Mouse (Mus musculus): ENCODE measurements at regions not wholly inside any gene's neighbourhood (a gene's known extent, or its start where the extent isn't known, plus 50 kb on each side); places are given as distances from the start of the nearest gene placed in this dataset.

DNA sequence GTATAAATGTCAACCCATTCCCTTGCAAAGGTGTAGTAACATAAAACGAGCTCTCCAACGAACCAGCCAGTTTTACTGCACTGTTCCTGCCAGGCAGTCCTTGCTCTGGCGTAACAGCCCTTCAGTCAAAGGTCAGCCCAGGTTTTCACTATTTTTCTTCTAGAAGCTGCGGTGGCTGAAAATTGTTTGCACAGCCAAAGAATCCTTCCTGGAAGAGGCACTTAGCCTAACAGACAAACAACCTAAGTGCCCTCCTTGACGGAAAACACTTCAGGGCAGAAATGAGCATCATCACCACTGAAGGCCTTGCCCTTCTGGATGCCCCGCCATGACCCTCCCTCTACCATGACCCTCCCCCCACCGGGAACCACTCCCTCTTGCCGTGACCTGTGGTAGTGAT lies 93.6 kb downstream of the Irs2 start:
- H3K79me2 ChIP-seq (ENCODE audit: inconsistent target) = no peaks in the 10 kb centered on the region
- no peak overlapping the region for H3K27ac ChIP-seq
- 95% methylated on average over 8 of the region's 8 CpGs for WGBS (ENCODE audit: missing documents)

GRCm38 (mm10) chr8:10912436-10912835 lies 95.8 kb downstream of the Irs2 start:
- Histone ChIP-seq H3K79me2 (ENCODE audit: inconsistent target) (no peaks in the 10 kb centered on the region), H3K4me3 (ENCODE audit: inconsistent target) (no peak overlapping the region), H3K27ac (no peak overlapping the region), H3K36me3 (ENCODE audit: inconsistent target) (no peaks in the 10 kb centered on the region)
- 75% methylated on average over 2 of the region's 2 CpGs for WGBS (ENCODE audit: missing documents)

More for the DNA sequence above, 93.6 kb downstream of the Irs2 start:
- no peak overlapping the region for H3K4me3 ChIP-seq (ENCODE audit: inconsistent target)
- H3K36me3 ChIP-seq (ENCODE audit: inconsistent target) = no peaks in the 10 kb centered on the region

DNA sequence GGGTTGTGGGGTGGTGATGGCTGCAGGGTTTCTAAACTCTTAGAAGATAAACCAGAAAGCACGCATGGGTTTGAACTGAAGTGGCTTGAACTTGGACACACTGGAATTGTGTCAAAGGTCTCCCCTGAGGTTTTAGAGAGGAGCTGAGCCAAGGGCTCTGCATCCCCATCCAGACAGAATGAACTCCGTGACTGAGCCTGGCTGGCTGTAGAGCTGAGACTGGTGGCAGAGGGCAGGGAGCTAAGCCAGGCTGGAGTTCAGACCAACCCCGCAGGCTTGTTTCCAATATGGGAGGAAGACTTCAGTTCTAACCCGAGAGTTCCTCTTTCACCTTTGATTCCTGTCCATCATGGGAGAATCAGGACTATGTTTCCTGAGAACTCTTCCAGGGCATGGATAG lies 96.9 kb downstream of the Irs2 start:
- H3K4me3 ChIP-seq (ENCODE audit: inconsistent target) = no peak overlapping the region
- no peaks in the 10 kb centered on the region for H3K36me3 ChIP-seq (ENCODE audit: inconsistent target)
- H3K79me2 ChIP-seq (ENCODE audit: inconsistent target) = no peaks in the 10 kb centered on the region
- no peak overlapping the region for H3K27ac ChIP-seq
- 67% methylated on average over 4 of the region's 4 CpGs for WGBS (ENCODE audit: missing documents)

GRCm38 (mm10) chr8:10910954-10911353 lies 97.3 kb downstream of the Irs2 start:
- H3K27ac ChIP-seq = no peak overlapping the region
- H3K36me3 ChIP-seq (ENCODE audit: inconsistent target) = no peaks in the 10 kb centered on the region
- 31% methylated on average over 6 of the region's 6 CpGs for WGBS (ENCODE audit: missing documents)
- H3K79me2 ChIP-seq (ENCODE audit: inconsistent target) = no peaks in the 10 kb centered on the region
- H3K4me3 ChIP-seq (ENCODE audit: inconsistent target) = no peak overlapping the region

DNA sequence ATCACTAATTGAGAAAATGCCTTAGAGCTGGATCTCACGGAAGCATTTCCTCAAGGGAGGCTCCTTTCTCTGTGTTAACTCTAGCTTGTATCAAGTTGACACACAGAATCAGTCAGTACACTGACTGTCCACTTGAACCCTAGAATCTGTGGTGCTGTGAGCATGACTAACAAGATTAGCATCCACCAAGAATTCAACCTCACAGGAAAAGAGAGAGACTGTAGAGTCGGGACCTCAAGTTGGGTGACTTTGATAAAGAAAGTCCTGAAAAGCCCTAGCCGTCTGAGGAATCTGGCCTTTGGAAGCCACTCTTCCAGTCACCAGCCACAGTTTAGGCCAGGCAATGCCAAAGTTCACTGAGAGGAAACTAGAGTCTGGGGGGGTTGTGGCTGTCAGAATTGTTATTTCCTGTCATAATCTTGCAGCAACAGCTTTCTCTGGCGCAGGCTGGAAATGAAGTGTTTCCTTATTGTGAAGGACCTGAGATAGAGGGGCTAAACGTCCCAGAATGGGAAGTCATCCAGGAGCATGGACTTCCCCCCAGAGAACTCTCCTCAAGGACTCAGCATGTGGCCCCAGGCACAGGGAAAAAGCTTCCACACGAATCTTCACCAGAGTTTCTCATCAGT lies 97.9 kb downstream of the Irs2 start:
- no peak overlapping the region for H3K4me3 ChIP-seq (ENCODE audit: inconsistent target)
- no peak overlapping the region for H3K27ac ChIP-seq
- no peaks in the 10 kb centered on the region for H3K79me2 ChIP-seq (ENCODE audit: inconsistent target)
- WGBS (ENCODE audit: missing documents) = 25% methylated on average over 6 of the region's 6 CpGs
- no peaks in the 10 kb centered on the region for H3K36me3 ChIP-seq (ENCODE audit: inconsistent target)

DNA sequence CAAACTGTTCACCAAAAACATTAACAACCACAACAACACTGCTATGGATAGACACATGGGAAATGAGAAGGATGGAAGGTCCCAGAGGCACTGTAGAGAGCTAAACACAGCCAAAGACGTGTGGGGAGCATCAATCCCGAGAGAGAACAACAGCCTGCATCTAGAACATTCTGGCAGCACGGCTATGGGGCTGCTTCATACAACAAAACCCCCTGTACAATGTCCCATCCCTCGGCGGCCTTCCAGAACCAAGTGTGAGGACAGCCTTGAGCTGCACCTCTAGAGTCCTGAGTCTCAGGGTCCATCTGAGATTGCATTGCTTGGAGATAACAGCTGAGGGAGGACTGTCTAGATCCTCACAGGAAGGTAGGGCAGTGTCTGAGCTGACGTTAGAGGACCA lies 99.1 kb downstream of the Irs2 start:
- Histone ChIP-seq H3K36me3 (ENCODE audit: inconsistent target) (no peaks in the 10 kb centered on the region), H3K79me2 (ENCODE audit: inconsistent target) (no peaks in the 10 kb centered on the region), H3K4me3 (ENCODE audit: inconsistent target) (no peak overlapping the region), H3K27ac (no peak overlapping the region)
- WGBS (ENCODE audit: missing documents) = 96% methylated on average over 6 of the region's 6 CpGs

DNA sequence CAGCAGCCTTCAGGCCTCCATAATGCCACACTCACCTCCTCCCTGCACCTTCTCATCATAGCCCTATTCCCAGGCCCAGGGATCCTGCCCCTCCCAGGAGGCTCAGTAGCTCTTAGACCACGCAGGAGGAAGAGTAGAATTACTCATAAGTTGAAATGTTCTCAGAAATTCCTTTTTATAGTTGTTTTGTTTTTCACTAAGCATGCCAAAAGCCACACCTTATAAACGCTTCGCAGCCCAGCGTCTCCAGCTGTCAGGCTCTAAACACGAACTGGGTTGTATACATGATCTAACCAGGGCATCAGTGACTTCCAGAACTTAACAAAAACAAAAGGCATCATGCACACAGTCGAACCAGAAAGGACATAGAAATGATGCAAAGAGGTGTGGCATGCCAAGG lies 101.9 kb downstream of the Irs2 start:
- Histone ChIP-seq H3K79me2 (ENCODE audit: inconsistent target) (no peaks in the 10 kb centered on the region), H3K36me3 (ENCODE audit: inconsistent target) (no peaks in the 10 kb centered on the region), H3K4me3 (ENCODE audit: inconsistent target) (no peak overlapping the region), H3K27ac (no peak overlapping the region)
- 87% methylated on average over 6 of the region's 6 CpGs for WGBS (ENCODE audit: missing documents)

GRCm38 (mm10) chr8:10905761-10906160 lies 102.5 kb downstream of the Irs2 start:
- WGBS (ENCODE audit: missing documents) = 92% methylated on average over 5 of the region's 5 CpGs
- no peaks in the 10 kb centered on the region for H3K36me3 ChIP-seq (ENCODE audit: inconsistent target)
- H3K79me2 ChIP-seq (ENCODE audit: inconsistent target) = no peaks in the 10 kb centered on the region
- H3K27ac ChIP-seq = no peak overlapping the region
- H3K4me3 ChIP-seq (ENCODE audit: inconsistent target) = no peak overlapping the region

GRCm38 (mm10) chr8:10903957-10904356 lies 104.3 kb downstream of the Irs2 start:
- H3K79me2 ChIP-seq (ENCODE audit: inconsistent target) = no peaks in the 10 kb centered on the region
- H3K27ac ChIP-seq = no peak overlapping the region
- 94% methylated on average over 2 of the region's 2 CpGs for WGBS (ENCODE audit: missing documents)
- no peaks in the 10 kb centered on the region for H3K36me3 ChIP-seq (ENCODE audit: inconsistent target)
- H3K4me3 ChIP-seq (ENCODE audit: inconsistent target) = no peak overlapping the region

DNA sequence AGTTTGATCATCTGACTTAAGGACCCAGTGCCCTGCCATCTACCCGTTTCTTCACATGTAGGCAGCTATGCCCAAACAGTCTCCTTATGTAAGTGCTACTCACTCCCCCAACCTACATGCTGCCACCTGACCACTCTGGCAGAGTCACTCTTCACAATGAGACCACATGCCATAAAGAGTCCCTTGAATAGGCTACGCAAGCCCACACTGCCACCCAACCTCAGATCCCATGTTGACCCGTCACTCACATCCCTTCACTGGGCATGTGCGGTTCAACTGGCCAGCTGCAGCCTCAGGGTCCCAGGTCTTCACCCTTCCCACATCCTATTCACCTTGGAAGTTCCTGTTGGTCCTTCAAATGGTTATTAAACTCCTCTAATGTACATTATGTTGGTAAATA lies 106.3 kb downstream of the Irs2 start:
- H3K4me3 ChIP-seq (ENCODE audit: inconsistent target) = no peak overlapping the region
- WGBS (ENCODE audit: missing documents) = 96% methylated on average over 4 of the region's 4 CpGs
- no peaks in the 10 kb centered on the region for H3K36me3 ChIP-seq (ENCODE audit: inconsistent target)
- H3K79me2 ChIP-seq (ENCODE audit: inconsistent target) = no peaks in the 10 kb centered on the region
- no peak overlapping the region for H3K27ac ChIP-seq

DNA sequence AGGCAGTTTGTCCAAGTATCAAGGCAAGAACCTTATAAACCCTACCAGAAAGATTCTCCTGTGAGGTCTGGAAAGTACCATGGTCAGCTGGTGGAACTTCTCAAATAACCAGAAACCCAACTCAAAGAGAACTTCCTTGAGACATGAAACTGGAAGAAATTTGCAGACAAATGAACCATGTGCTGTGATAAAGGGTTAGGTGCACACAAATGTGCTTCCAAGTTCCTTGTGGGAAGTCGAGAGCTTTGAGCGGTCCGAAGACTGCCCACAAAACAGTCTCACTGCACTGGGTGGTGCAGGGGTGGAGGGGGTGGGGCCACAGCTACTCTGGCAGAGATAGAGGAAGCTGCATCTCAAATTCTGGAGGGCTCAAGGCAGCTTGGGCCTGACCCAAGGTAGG lies 107.2 kb downstream of the Irs2 start:
- H3K79me2 ChIP-seq (ENCODE audit: inconsistent target) = no peaks in the 10 kb centered on the region
- H3K27ac ChIP-seq = peak overlapping the region; percentile 61
- H3K4me3 ChIP-seq (ENCODE audit: inconsistent target) = no peak overlapping the region
- no peaks in the 10 kb centered on the region for H3K36me3 ChIP-seq (ENCODE audit: inconsistent target)
- WGBS (ENCODE audit: missing documents) = 0% methylated on average over 3 of the region's 3 CpGs

DNA sequence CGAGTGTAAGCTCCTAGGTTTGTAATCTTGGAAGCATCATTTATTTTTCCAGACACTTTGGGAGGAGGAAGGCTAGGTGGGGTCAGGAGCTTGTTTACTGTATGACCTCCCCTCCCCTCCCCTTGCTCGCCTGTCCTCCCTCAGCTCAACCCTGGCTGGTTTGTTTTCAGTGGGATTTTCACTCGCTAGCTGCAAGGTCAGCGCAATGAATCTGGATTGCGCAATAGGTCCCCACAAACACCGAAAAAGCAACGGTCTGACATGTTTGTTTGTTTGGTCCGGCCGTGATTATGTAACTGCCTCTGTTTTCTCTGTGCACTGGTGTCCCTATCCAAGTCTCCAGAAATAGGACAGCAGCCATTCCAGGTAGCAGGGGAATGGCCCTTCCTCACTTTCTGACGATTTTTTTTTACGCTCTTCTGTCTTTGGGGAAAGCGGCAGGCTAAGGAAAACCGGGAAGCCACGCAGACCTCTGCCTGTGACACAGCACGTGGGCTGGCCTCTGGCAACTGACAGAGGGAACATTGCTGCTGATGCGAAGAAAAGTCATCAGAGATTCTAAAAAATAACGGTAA lies 108.6 kb downstream of the Irs2 start:
- Histone ChIP-seq H3K79me2 (ENCODE audit: inconsistent target) (no peaks in the 10 kb centered on the region), H3K27ac (peak overlapping the region; percentile 25; the same call in 1 of the 2 replicates), H3K4me3 (ENCODE audit: inconsistent target) (no peak overlapping the region), H3K36me3 (ENCODE audit: inconsistent target) (no peaks in the 10 kb centered on the region)
- WGBS (ENCODE audit: missing documents) = 16% methylated on average over 16 of the region's 17 CpGs

GRCm38 (mm10) chr8:10898562-10899527 lies 109.4 kb downstream of the Irs2 start:
- no peaks in the 10 kb centered on the region for H3K36me3 ChIP-seq (ENCODE audit: inconsistent target)
- H3K79me2 ChIP-seq (ENCODE audit: inconsistent target) = no peaks in the 10 kb centered on the region
- 80% methylated on average over 16 of the region's 16 CpGs for WGBS (ENCODE audit: missing documents)
- H3K4me3 ChIP-seq (ENCODE audit: inconsistent target) = no peak overlapping the region
- no peak overlapping the region for H3K27ac ChIP-seq

DNA sequence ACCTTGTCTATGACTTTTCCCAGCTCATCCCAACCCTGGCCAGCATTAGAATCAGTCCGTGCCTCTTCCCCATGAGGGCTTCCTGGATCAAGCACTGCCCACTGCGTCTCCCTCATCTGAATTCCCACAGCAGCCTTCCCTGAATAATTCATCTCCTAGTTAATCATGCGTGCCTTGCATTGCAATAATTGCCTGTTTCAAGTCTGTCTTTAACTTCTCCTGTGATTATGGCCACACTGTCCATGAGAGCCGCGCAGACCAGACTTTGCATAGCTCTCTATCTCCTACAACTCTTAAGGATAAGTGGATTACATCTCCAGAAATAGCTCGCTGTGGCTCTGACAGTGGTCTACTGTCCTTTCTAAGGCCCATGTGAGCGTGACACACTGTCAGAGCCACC lies 110.7 kb downstream of the Irs2 start:
- Histone ChIP-seq H3K36me3 (ENCODE audit: inconsistent target) (no peaks in the 10 kb centered on the region), H3K79me2 (ENCODE audit: inconsistent target) (no peaks in the 10 kb centered on the region), H3K4me3 (ENCODE audit: inconsistent target) (no peak overlapping the region), H3K27ac (no peak overlapping the region)
- WGBS (ENCODE audit: missing documents) = 95% methylated on average over 7 of the region's 7 CpGs

DNA sequence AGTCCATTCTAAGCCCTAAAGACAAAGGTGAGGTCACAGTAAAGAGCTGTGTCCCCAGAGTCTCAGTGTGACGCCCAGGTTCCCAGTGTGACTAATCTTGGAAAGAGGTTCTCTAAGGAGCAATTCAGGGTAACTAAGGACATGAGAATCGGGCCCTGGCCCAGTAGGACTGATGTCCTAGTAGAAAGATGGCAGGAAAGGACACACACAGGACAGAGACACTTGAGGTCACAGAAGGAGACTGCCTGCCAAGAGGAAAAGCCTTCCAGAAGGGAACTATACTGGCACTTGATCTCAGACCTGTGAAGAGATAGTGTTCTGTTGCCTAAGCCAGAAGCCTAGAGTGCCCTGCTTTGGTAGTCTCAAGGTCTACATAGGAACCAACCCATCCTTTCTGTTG lies 113.1 kb downstream of the Irs2 start:
- 95% methylated on average over 2 of the region's 2 CpGs for WGBS (ENCODE audit: missing documents)
- no peak overlapping the region for H3K27ac ChIP-seq

More for the DNA sequence above, 113.1 kb downstream of the Irs2 start:
- H3K36me3 ChIP-seq (ENCODE audit: inconsistent target) = no peaks in the 10 kb centered on the region
- no peak overlapping the region for H3K4me3 ChIP-seq (ENCODE audit: inconsistent target)
- H3K79me2 ChIP-seq (ENCODE audit: inconsistent target) = no peaks in the 10 kb centered on the region

Data from macrophage (primary cell).